Mouse (Mus musculus): Measurements from ENCODE around the gene Snapc2. TPM values are rescaled to one million over a fixed set of nuclear protein-coding genes. Genes with fewer than 3 reads are reported as not detected.

Gene Snapc2
- polyA plus RNA-seq, 1 experiment from 2014 or later: 21.5 TPM

GRCm38 (mm10) chr8:4212809-4213209, 40.1 kb upstream of the Snapc2 start:
- peak overlapping the region; percentile 41 for H3K4me3 ChIP-seq (ENCODE audit: low read depth, low read length)
- peak overlapping the region; percentile 21; the same call in 1 of the 2 replicates for H3K27ac ChIP-seq (ENCODE audit: low read depth, low read length)
- under 1% methylated on average over 25 of the region's 25 CpGs for WGBS
- peak overlapping the region; percentile 90 for H3K4me2 ChIP-seq (replicated peaks; ENCODE audit: low read depth)
- H3K9ac ChIP-seq (ENCODE audit: low read depth, low read length): peak overlapping the region; percentile 37
- H3K27me3 ChIP-seq (replicated peaks; ENCODE audit: control insufficient read depth, insufficient read depth, low read length): peaks cover 16% of the 10 kb centered on the region
- peaks cover 16% of the 10 kb centered on the region for H3K4me1 ChIP-seq (replicated peaks; ENCODE audit: control insufficient read depth, insufficient read depth, low read length)
- H3K9me3 ChIP-seq (ENCODE audit: control insufficient read depth): no peaks in the 10 kb centered on the region
- no peak; the same call in 1 of the 2 replicates for ATAC-seq
- no peak for TF ChIP-seq CTCF (IDR thresholded peaks at IDR 0.05; ENCODE audit: low read depth)
- H3K36me3 ChIP-seq (ENCODE audit: control insufficient read depth, insufficient read depth): no peaks in the 10 kb centered on the region

- Histone ChIP-seq H3K4me3 (ENCODE audit: low read depth, low read length) (peak overlapping the region; percentile 41), H3K36me3 (ENCODE audit: control insufficient read depth, insufficient read depth) (no peaks in the 10 kb centered on the region), H3K4me2 (replicated peaks; ENCODE audit: low read depth) (peak overlapping the region; percentile 90), H3K9me3 (ENCODE audit: control insufficient read depth) (no peaks in the 10 kb centered on the region), H3K4me1 (replicated peaks; ENCODE audit: control insufficient read depth, insufficient read depth, low read length) (peaks cover 16% of the 10 kb centered on the region), H3K27me3 (replicated peaks; ENCODE audit: control insufficient read depth, insufficient read depth, low read length) (peaks cover 21% of the 10 kb centered on the region), H3K9ac (ENCODE audit: low read depth, low read length) (peak overlapping the region; percentile 37), H3K27ac (ENCODE audit: low read depth, low read length) (peak overlapping the region; percentile 21; the same call in 1 of the 2 replicates)
- ATAC-seq: peak; percentile 67
- WGBS: 3% methylated on average over 18 of the region's 18 CpGs
- TF ChIP-seq CTCF (IDR thresholded peaks at IDR 0.05; ENCODE audit: low read depth): no peak
These were observed 39.5 kb upstream of the Snapc2 start for GRCm38 (mm10) chr8:4213210-4214005.

- H3K9me3 ChIP-seq (ENCODE audit: control insufficient read depth): no peaks in the 10 kb centered on the region
- no peak for TF ChIP-seq CTCF (IDR thresholded peaks at IDR 0.05; ENCODE audit: low read depth)
- WGBS: 5% methylated on average over 33 of the region's 33 CpGs
These were observed 38.6 kb upstream of the Snapc2 start for GRCm38 (mm10) chr8:4214006-4214980.

GRCm38 (mm10) chr8:4216296-4216695, 36.6 kb upstream of the Snapc2 start:
- Histone ChIP-seq H3K36me3 (ENCODE audit: control insufficient read depth, insufficient read depth) (no peaks in the 10 kb centered on the region), H3K9ac (ENCODE audit: low read depth, low read length) (no peak overlapping the region; the same call in 1 of the 2 replicates), H3K4me3 (ENCODE audit: low read depth, low read length) (peak overlapping the region; percentile 46), H3K27ac (ENCODE audit: low read depth, low read length) (no peak overlapping the region), H3K9me3 (ENCODE audit: control insufficient read depth) (no peaks in the 10 kb centered on the region), H3K27me3 (replicated peaks; ENCODE audit: control insufficient read depth, insufficient read depth, low read length) (peaks cover 21% of the 10 kb centered on the region), H3K4me1 (replicated peaks; ENCODE audit: control insufficient read depth, insufficient read depth, low read length) (peaks cover 16% of the 10 kb centered on the region), H3K4me2 (replicated peaks; ENCODE audit: low read depth) (peak overlapping the region; percentile 72)
- no peak for ATAC-seq
- no peak for TF ChIP-seq CTCF (IDR thresholded peaks at IDR 0.05; ENCODE audit: low read depth)
- 11% methylated on average over 18 of the region's 18 CpGs for WGBS

More at GRCm38 (mm10) chr8:4214006-4214980, 38.6 kb upstream of the Snapc2 start:
- Histone ChIP-seq H3K4me3 (ENCODE audit: low read depth, low read length) (peak overlapping the region; percentile 41), H3K27ac (ENCODE audit: low read depth, low read length) (peak overlapping the region; percentile 64; the same call in 1 of the 2 replicates), H3K4me2 (replicated peaks; ENCODE audit: low read depth) (peak overlapping the region; percentile 90), H3K4me1 (replicated peaks; ENCODE audit: control insufficient read depth, insufficient read depth, low read length) (peaks cover 16% of the 10 kb centered on the region), H3K27me3 (replicated peaks; ENCODE audit: control insufficient read depth, insufficient read depth, low read length) (peaks cover 21% of the 10 kb centered on the region), H3K36me3 (ENCODE audit: control insufficient read depth, insufficient read depth) (no peaks in the 10 kb centered on the region), H3K9ac (ENCODE audit: low read depth, low read length) (0 out of 2 replicates have a peak overlapping the region, but pooled peaks have one; percentile 37)
- peak; percentile 81 for ATAC-seq

GRCm38 (mm10) chr8:4216791-4217621, 35.9 kb upstream of the Snapc2 start, which contains the start of gene Prr36:
Gene Prr36 (minus strand): TSS chr8:4217459.
- Histone ChIP-seq H3K4me3 (ENCODE audit: low read depth, low read length) (peak within 1 kb of the TSS; percentile 46), H3K9me3 (ENCODE audit: control insufficient read depth) (no peaks in the 10 kb centered on the region), H3K4me1 (replicated peaks; ENCODE audit: control insufficient read depth, insufficient read depth, low read length) (peaks cover 16% of the 10 kb centered on the region), H3K36me3 (ENCODE audit: control insufficient read depth, insufficient read depth) (no peaks in the 10 kb centered on the region), H3K27ac (ENCODE audit: low read depth, low read length) (no peak within 1 kb of the TSS), H3K9ac (ENCODE audit: low read depth, low read length) (peak within 1 kb of the TSS; percentile 22; the same call in 1 of the 2 replicates), H3K27me3 (replicated peaks; ENCODE audit: control insufficient read depth, insufficient read depth, low read length) (peaks cover 21% of the 10 kb centered on the region), H3K4me2 (replicated peaks; ENCODE audit: low read depth) (peak within 1 kb of the TSS; percentile 72)
- WGBS: 2% methylated on average over 44 of the region's 44 CpGs
- no peak for ATAC-seq
- no peak for TF ChIP-seq CTCF (IDR thresholded peaks at IDR 0.05; ENCODE audit: low read depth)

Data from intestine, postnatal 0 days (tissue).